Mouse (Mus musculus): ENCODE measurements around the gene Bcar1. TPM values are rescaled to one million over a fixed set of nuclear protein-coding genes. Genes with fewer than 3 reads are reported as not detected.

The Bcar1 gene
- polyA plus RNA-seq, 1 experiment: 20.4 TPM

DNA sequence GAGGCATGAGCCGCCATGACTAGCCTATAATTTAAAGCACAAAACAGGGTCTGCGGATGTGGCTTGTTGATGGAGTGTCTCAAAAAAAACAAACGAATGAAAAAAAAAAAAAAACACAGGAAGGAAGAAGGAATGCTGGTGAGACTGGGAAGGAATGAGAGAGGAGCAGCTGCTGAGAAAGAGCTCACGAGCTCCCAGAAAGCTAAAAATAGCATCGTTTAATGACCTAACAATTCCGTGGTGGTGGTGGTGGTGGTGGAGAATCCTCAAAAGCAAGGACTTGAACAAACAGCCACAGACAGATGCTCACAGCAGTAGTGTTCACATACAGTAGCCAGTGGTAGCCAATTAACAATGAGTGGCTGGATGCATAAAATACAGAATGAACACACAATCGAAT, 48.2 kb downstream of the Bcar1 start:
- H3K4me3 ChIP-seq (ENCODE audit: extremely low read depth, insufficient read depth, insufficient read length): no peak overlapping the region
- no peaks in the 10 kb centered on the region for H3K27me3 ChIP-seq (ENCODE audit: control insufficient read depth, insufficient read depth, low read length)
- no peak for DNase-seq (ENCODE audit: low read depth in 1 of 2, low spot score in 2 of 2)
- WGBS: 46% methylated on average over 7 of the region's 7 CpGs
- TF ChIP-seq CTCF (IDR thresholded peaks at IDR 0.05; ENCODE audit: extremely low read depth, insufficient read depth, insufficient read length, insufficient replicate concordance): no peak
- TF ChIP-seq POLR2A (IDR thresholded peaks at IDR 0.05; ENCODE audit: low read depth, low read length): no peak
- no peak overlapping the region for H3K27ac ChIP-seq (ENCODE audit: insufficient read depth, low read length)
- H3K4me1 ChIP-seq (ENCODE audit: control insufficient read depth, insufficient read depth, insufficient read length): no peaks in the 10 kb centered on the region
- no peaks in the 10 kb centered on the region for H3K36me3 ChIP-seq (ENCODE audit: control insufficient read depth, insufficient read depth, low read length)

DNA sequence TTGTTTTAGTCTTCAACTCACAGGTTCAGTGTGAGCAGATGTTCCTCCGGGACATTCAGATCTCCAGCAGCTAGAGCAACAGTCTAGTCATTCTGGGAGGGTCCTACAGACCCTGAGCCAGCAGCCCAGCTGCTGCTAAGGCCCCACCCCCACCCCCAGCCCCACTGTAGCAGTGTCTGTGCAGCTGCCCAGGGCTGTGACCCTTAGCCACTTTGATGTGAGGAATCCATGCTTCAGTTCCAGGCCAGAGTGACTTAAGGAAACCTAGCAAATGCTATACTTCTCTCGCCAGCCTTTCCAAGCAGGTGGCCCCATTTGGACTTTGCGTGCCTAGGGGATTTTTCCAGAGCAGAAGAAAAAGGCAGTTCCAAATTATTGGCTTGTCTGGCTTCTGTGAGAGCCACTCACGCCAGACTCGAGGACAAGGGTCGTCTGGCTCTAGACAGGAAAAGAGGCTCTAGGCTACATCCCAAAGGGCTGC, 50.3 kb downstream of the Bcar1 start:
- no peaks in the 10 kb centered on the region for H3K36me3 ChIP-seq (ENCODE audit: control insufficient read depth, insufficient read depth, low read length)
- 76% methylated on average over 6 of the region's 6 CpGs for WGBS
- no peak overlapping the region for H3K4me3 ChIP-seq (ENCODE audit: extremely low read depth, insufficient read depth, insufficient read length)
- no peak overlapping the region for H3K27ac ChIP-seq (ENCODE audit: insufficient read depth, low read length)
- DNase-seq (ENCODE audit: low read depth in 1 of 2, low spot score in 2 of 2): no peak
- H3K4me1 ChIP-seq (ENCODE audit: control insufficient read depth, insufficient read depth, insufficient read length): no peaks in the 10 kb centered on the region
- no peak for TF ChIP-seq CTCF (IDR thresholded peaks at IDR 0.05; ENCODE audit: extremely low read depth, insufficient read depth, insufficient read length, insufficient replicate concordance)
- TF ChIP-seq POLR2A (IDR thresholded peaks at IDR 0.05; ENCODE audit: low read depth, low read length): no peak
- no peaks in the 10 kb centered on the region for H3K27me3 ChIP-seq (ENCODE audit: control insufficient read depth, insufficient read depth, low read length)

DNA sequence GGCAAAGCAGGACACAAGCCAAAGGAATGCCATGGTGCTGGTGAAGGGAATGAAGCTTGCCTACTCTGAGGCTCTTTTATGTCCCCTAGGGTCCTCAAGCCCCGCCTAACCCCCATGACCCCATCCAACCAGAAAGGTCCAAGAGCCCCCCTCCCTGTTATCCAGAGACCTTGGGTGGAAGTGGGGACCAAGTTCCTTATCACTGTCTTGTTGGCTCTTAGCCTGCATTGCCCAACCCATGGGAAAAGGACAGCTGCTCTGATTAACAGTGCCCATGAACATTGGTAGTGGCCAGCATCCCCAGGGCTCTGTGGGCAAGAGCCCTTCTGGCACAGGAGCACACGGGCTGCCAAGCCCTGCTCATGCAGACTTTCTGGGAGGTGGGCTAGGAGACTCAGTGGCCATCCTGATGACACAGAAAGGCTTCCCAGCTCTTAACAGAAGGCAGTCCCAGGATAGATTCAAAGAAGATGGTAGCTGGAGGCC, 52.6 kb downstream of the Bcar1 start, which contains the start of gene Ctrb1:
Gene Ctrb1 (minus strand): TSS at position 51 of the 486 bp plus-strand sequence.
- Histone ChIP-seq H3K36me3 (ENCODE audit: control insufficient read depth, insufficient read depth, low read length) (no peaks in the 10 kb centered on the region), H3K4me3 (ENCODE audit: extremely low read depth, insufficient read depth, insufficient read length) (no peak within 1 kb of the TSS), H3K27ac (ENCODE audit: insufficient read depth, low read length) (no peak within 1 kb of the TSS), H3K4me1 (ENCODE audit: control insufficient read depth, insufficient read depth, insufficient read length) (no peaks in the 10 kb centered on the region), H3K27me3 (ENCODE audit: control insufficient read depth, insufficient read depth, low read length) (no peaks in the 10 kb centered on the region)
- no peak for DNase-seq (ENCODE audit: low read depth in 1 of 2, low spot score in 2 of 2)
- WGBS: 85% methylated on average over 2 of the region's 2 CpGs
- TF ChIP-seq POLR2A (IDR thresholded peaks at IDR 0.05; ENCODE audit: low read depth, low read length): no peak
- TF ChIP-seq CTCF (IDR thresholded peaks at IDR 0.05; ENCODE audit: extremely low read depth, insufficient read depth, insufficient read length, insufficient replicate concordance): no peak

DNA sequence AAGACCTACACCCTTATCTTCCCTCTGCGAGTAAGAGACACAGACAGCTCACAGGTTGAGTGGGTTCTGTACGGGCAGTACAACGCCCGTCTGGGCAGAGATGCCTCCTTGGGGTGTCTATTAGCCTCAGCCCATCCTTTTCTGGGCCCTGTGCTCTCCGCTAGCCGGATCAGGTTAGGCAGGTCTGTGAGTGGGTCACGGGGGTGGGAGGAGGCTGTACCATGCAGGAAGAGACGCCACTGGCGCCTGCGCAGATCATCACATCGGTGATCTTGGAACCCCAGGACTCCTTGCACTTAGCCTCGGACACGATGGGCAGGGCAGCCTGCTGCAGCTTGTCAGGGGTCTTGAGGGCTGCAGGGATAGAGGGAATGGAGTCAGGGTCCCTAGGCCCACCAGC, 56.7 kb downstream of the Bcar1 start:
- Histone ChIP-seq H3K4me1 (ENCODE audit: control insufficient read depth, insufficient read depth, insufficient read length) (no peaks in the 10 kb centered on the region), H3K27me3 (ENCODE audit: control insufficient read depth, insufficient read depth, low read length) (0 out of 2 replicates have a peak, but pooled peaks cover 2% of the 10 kb centered on the region), H3K4me3 (ENCODE audit: extremely low read depth, insufficient read depth, insufficient read length) (no peak overlapping the region), H3K36me3 (ENCODE audit: control insufficient read depth, insufficient read depth, low read length) (no peaks in the 10 kb centered on the region), H3K27ac (ENCODE audit: insufficient read depth, low read length) (no peak overlapping the region)
- 87% methylated on average over 13 of the region's 13 CpGs for WGBS
- no peak for DNase-seq (ENCODE audit: low read depth in 1 of 2, low spot score in 2 of 2)
- TF ChIP-seq POLR2A (IDR thresholded peaks at IDR 0.05; ENCODE audit: low read depth, low read length) (no peak), CTCF (IDR thresholded peaks at IDR 0.05; ENCODE audit: extremely low read depth, insufficient read depth, insufficient read length, insufficient replicate concordance) (no peak)

DNA sequence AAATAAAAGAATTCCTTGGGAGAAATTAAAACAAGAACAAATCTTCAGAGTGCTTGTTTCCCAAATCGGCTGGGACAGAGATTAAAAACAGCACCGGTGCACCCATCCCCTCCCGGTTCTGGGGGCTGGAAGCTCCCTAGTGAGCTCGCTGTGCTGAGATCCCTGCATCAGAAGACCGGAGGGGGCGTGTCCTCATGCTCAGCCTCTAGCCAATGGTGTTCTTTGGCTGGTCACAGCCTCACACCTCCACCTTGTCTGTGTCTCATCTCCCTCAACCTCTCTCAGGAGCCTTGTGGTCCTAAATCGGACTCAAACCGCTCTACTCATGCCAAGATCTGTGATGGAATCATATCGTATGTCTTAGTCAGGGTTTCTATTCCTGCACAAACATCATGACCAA, 61.1 kb downstream of the Bcar1 start:
- Histone ChIP-seq H3K27ac (ENCODE audit: insufficient read depth, low read length) (no peak overlapping the region), H3K36me3 (ENCODE audit: control insufficient read depth, insufficient read depth, low read length) (no peaks in the 10 kb centered on the region), H3K4me3 (ENCODE audit: extremely low read depth, insufficient read depth, insufficient read length) (no peak overlapping the region), H3K4me1 (ENCODE audit: control insufficient read depth, insufficient read depth, insufficient read length) (no peaks in the 10 kb centered on the region), H3K27me3 (ENCODE audit: control insufficient read depth, insufficient read depth, low read length) (0 out of 2 replicates have a peak, but pooled peaks cover 3% of the 10 kb centered on the region)
- TF ChIP-seq CTCF (IDR thresholded peaks at IDR 0.05; ENCODE audit: extremely low read depth, insufficient read depth, insufficient read length, insufficient replicate concordance) (no peak), POLR2A (IDR thresholded peaks at IDR 0.05; ENCODE audit: low read depth, low read length) (no peak)
- no peak for DNase-seq (ENCODE audit: low read depth in 1 of 2, low spot score in 2 of 2)
- 32% methylated on average over 9 of the region's 9 CpGs for WGBS

DNA sequence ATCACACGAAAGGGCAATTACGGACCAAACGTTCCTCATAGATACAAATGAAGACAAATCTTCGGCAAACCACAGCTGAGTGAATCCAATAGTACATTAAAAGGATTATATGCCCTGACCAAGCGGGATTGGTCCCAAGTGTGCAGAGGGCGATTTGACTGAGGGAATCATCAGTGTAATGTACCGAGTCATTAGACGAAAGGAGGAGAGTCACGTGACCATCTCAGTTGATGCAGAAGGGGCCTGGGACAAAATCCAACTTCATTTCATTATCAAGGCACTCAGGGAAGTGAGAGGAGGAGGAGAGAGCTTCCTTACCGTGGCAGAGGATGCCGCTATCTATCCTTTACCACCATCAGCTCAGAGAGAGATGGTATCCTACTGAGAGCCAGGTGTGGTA, 62.5 kb downstream of the Bcar1 start:
- 79% methylated on average over 11 of the region's 11 CpGs for WGBS

DNA sequence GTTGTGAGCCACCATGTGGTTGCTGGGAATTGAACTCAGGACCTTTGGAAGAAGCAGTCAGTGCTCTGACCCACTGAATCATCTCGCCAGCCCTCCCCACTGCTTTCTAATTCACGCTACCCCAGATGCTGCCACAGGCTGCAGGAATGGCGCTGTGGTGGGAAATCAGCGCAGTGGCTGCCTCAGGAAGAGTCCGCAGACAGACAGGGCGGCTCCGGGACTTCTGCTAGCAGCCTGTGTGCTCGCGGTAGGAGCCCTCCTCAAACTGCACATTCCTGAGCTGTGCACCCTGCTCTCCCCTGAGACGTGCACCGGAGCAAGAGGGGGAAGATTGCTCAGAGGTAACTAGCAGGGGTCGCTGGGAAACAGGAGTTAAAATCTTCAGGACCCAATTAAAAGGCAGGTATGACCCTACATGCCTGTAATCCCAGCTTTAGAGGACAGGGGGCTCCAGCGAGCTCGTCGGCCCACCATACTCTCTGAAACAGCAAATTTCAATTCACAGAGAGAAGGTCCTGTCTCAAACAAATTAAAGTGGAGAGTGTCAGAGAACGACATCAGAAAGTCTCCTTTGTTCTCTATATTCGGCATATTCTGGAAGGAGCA, 63.1 kb downstream of the Bcar1 start:
- Histone ChIP-seq H3K27me3 (ENCODE audit: control insufficient read depth, insufficient read depth, low read length) (0 out of 2 replicates have a peak, but pooled peaks cover 3% of the 10 kb centered on the region), H3K27ac (ENCODE audit: insufficient read depth, low read length) (no peak overlapping the region), H3K36me3 (ENCODE audit: control insufficient read depth, insufficient read depth, low read length) (no peaks in the 10 kb centered on the region), H3K4me3 (ENCODE audit: extremely low read depth, insufficient read depth, insufficient read length) (no peak overlapping the region), H3K4me1 (ENCODE audit: control insufficient read depth, insufficient read depth, insufficient read length) (no peaks in the 10 kb centered on the region)
- no peak for TF ChIP-seq POLR2A (IDR thresholded peaks at IDR 0.05; ENCODE audit: low read depth, low read length)
- no peak for TF ChIP-seq CTCF (IDR thresholded peaks at IDR 0.05; ENCODE audit: extremely low read depth, insufficient read depth, insufficient read length, insufficient replicate concordance)
- 51% methylated on average over 17 of the region's 17 CpGs for WGBS
- no peak for DNase-seq (ENCODE audit: low read depth in 1 of 2, low spot score in 2 of 2)

More for the DNA sequence above, 62.5 kb downstream of the Bcar1 start:
- no peaks in the 10 kb centered on the region for H3K4me1 ChIP-seq (ENCODE audit: control insufficient read depth, insufficient read depth, insufficient read length)
- 0 out of 2 replicates have a peak, but pooled peaks cover 3% of the 10 kb centered on the region for H3K27me3 ChIP-seq (ENCODE audit: control insufficient read depth, insufficient read depth, low read length)
- no peak overlapping the region for H3K4me3 ChIP-seq (ENCODE audit: extremely low read depth, insufficient read depth, insufficient read length)
- no peaks in the 10 kb centered on the region for H3K36me3 ChIP-seq (ENCODE audit: control insufficient read depth, insufficient read depth, low read length)
- TF ChIP-seq POLR2A (IDR thresholded peaks at IDR 0.05; ENCODE audit: low read depth, low read length): no peak
- no peak for TF ChIP-seq CTCF (IDR thresholded peaks at IDR 0.05; ENCODE audit: extremely low read depth, insufficient read depth, insufficient read length, insufficient replicate concordance)
- H3K27ac ChIP-seq (ENCODE audit: insufficient read depth, low read length): no peak overlapping the region
- DNase-seq (ENCODE audit: low read depth in 1 of 2, low spot score in 2 of 2): no peak

Data from spleen, adult 2 months (tissue).